Mouse (Mus musculus) forebrain, embryonic 16.5 days (tissue): ENCODE measurements around the gene Maml2. TPM values are rescaled to one million over a fixed set of nuclear protein-coding genes. Genes with fewer than 3 reads are reported as not detected.

ENCODE experiments used
- ATAC-seq: fragments of 200-750 bp; cut with Nextera tagmentation; 2 replicates; pipeline ENCODE4 v1.8.0; 2017; ENCODE audit warnings: mild to moderate bottlenecking, moderate library complexity
- H3K27ac ChIP-seq: fragments of 300-500 bp; sonication (generic); 2 replicates; pipeline ENCODE4 v1.5.1; 2014; ENCODE audit warnings: low read length, control low read depth
- H3K27me3 ChIP-seq: fragments of 300-500 bp; sonication (generic); replicated peaks from 2 replicates; pipeline ENCODE4 v1.6.1; 2014; ENCODE audit warnings: low read length; ENCODE audit not compliant: control insufficient read depth, insufficient read depth
- H3K36me3 ChIP-seq: fragments of 300-500 bp; sonication (generic); 2 replicates; pipeline ENCODE4 v1.6.1; 2014; ENCODE audit not compliant: control insufficient read depth, insufficient read depth
- H3K4me1 ChIP-seq: fragments of 300-500 bp; sonication (generic); replicated peaks from 2 replicates; pipeline ENCODE4 v1.6.1; 2014; ENCODE audit warnings: low read length; ENCODE audit not compliant: control insufficient read depth, insufficient read depth
- H3K4me2 ChIP-seq: fragments of 300-500 bp; sonication (generic); 2 replicates; pipeline ENCODE4 v1.6.1; 2014; ENCODE audit warnings: mild to moderate bottlenecking, low read length, control low read depth
- H3K4me3 ChIP-seq: fragments of 300-500 bp; sonication (generic); replicated peaks from 2 replicates; pipeline ENCODE4 v1.5.1; 2014; ENCODE audit warnings: mild to moderate bottlenecking, low read length, control low read depth
- H3K9ac ChIP-seq: fragments of 300-500 bp; sonication (generic); replicated peaks from 2 replicates; pipeline ENCODE4 v1.6.1; 2014; ENCODE audit warnings: low read depth, low read length, control low read depth
- H3K9me3 ChIP-seq: fragments of 300-500 bp; sonication (generic); 2 replicates; pipeline ENCODE4 v1.6.1; 2016; ENCODE audit warnings: low read length; ENCODE audit not compliant: control insufficient read depth
- WGBS: fragments of 180-500 bp; shearing (Covaris S2); extraction: QIAGEN DNeasy Blood & Tissue Kit; methylation state at CpG from one replicate; pipeline ENCODE4 v1.1.7; 2014; 5-methylcytosine and 5-hydroxymethylcytosine counted together
- polyA plus RNA-seq: library from polyadenylated mRNA; unstranded; fragments of >200 nt; fragmentation: Nextera tagmentation; extraction: Ambion mirVana; gene quantifications from 2 replicates; pipeline ENCODE4 v1.2.1, GENCODE M21; 2015

Gene Maml2
- polyA plus RNA-seq, 1 experiment from 2014 or later, result 9.0 TPM

DNA sequence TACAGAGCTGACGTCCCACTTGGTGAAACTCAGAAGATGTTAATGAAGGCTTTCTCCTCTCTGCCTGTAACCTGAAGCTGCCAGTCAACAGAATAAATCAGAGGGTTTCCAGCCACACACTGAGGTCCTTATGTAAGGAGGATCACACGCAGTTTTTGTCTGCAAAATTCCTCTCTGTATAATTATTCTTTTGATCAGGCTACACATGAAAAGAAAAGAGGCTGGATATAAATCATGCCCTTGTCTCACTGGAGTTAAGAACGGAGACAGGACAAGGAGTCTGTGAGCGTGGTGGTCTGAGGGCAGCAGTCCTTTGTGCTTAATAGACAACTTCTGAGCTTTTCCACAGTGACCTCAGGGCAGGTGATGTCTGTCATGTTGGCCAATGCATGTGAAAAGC is 181.5 kb downstream of the Maml2 start:
- no peak overlapping the region for H3K27ac ChIP-seq
- WGBS, result 7% methylated on average over 4 of the region's 4 CpGs
- no peak overlapping the region for H3K4me2 ChIP-seq
- H3K9me3 ChIP-seq, result no peaks in the 10 kb centered on the region
- no peaks in the 10 kb centered on the region for H3K36me3 ChIP-seq
- H3K27me3 ChIP-seq, result no peaks in the 10 kb centered on the region
- H3K4me1 ChIP-seq, result peaks cover 15% of the 10 kb centered on the region
- no peak overlapping the region for H3K9ac ChIP-seq
- no peak overlapping the region for H3K4me3 ChIP-seq
- peak; percentile 33; the same call in 1 of the 2 replicates for ATAC-seq

DNA sequence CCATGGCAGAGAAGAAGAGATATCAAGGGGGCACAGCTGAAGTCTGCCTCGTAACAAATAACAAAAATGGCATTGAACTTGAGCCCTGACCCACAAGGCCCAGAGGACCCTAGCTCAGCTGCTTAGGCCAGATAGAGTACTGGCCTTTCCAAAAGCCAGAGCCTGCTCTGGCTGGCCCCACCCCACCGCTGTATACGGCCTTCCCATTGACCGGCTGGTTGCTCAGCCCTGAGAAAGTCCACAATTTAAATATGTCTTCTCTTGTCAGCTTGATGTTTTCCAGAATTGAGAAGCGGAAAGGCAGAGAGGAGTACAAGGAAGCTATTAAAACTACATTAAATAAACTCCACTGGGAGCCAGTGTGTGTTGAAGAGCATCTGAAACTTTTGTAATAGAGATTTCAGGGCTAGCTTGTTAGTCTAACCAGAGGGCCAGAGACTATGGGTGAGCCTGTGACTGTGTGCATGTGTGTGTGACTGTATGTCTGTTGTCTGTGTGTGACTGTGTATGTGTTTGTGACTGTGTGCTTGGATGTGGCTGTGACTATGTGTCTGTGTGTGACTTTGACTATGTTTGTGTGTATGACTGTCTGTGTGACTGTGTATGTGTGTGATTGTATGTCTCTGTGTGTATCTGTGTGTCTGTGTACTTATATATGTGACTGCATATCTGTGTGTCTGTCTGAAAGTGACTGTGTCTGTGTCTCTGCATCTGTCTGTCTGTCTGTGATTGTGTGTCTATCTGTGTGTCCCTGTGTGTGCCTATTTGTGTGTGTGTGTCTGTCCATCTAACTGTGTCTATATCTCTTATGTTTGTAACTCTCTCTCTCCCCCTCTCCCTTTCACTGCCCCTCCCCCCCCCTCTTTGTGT is 185.7 kb downstream of the Maml2 start:
- no peak overlapping the region for H3K4me3 ChIP-seq
- H3K27me3 ChIP-seq, result no peaks in the 10 kb centered on the region
- H3K9ac ChIP-seq, result no peak overlapping the region
- WGBS, result 77% methylated on average over 5 of the region's 5 CpGs
- no peak overlapping the region for H3K27ac ChIP-seq
- H3K36me3 ChIP-seq, result no peaks in the 10 kb centered on the region
- peaks cover 20% of the 10 kb centered on the region for H3K4me1 ChIP-seq
- H3K9me3 ChIP-seq, result no peaks in the 10 kb centered on the region
- H3K4me2 ChIP-seq, result no peak overlapping the region
- ATAC-seq, result no peak

DNA sequence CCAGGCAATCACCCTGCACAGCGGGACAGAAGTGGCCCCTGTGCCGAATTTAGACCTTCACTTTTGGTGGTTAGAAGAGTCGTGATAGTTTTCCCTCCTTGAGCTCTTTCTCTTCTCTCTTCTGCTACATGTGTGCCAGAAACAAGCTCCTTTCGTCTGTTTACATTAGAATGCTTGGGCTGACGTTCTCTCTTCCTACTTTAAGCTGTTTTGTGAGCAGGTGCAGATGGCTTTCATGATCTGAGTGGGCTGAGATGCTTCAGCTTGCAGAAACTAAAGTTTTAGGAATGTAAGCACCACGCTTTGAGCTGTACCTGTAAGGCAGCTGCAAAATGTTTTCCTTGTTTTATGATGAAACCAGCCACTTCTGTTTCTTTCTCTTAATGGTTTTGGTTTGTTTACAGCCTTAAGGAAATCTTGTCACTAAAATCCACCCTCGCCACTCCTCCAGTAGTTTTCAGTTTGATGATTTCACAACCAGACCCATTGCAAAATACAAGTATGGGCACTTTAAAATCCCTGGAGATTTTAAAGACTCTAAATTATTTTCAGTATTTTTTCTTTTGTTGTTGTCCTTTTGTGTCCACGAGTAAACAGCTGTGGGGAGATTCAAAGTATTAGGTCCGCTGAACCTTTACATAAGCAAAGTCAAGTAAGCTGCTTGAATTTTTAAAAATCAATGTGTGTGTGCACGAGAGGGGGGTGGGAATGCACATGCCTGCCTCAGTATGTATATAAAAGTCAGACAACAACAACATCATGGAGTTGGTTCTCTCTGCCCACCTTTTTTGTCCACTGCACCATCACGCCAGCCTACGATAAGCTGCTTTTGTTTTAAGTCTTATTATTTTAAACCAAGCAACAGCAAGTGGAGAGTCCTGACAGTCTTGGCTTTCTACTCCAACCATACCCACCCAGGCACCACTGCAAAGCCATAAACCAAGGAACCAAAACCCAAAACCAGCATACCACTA is 186.8 kb downstream of the Maml2 start:
- 0 out of 2 replicates have a peak overlapping the region, but pooled peaks have one; percentile 6 for H3K4me2 ChIP-seq
- no peaks in the 10 kb centered on the region for H3K27me3 ChIP-seq
- no peak overlapping the region for H3K9ac ChIP-seq
- WGBS, result 31% methylated on average over 12 of the region's 12 CpGs
- no peak for ATAC-seq
- no peaks in the 10 kb centered on the region for H3K9me3 ChIP-seq
- no peak overlapping the region for H3K4me3 ChIP-seq
- H3K36me3 ChIP-seq, result no peaks in the 10 kb centered on the region
- H3K4me1 ChIP-seq, result peaks cover 14% of the 10 kb centered on the region
- no peak overlapping the region for H3K27ac ChIP-seq

DNA sequence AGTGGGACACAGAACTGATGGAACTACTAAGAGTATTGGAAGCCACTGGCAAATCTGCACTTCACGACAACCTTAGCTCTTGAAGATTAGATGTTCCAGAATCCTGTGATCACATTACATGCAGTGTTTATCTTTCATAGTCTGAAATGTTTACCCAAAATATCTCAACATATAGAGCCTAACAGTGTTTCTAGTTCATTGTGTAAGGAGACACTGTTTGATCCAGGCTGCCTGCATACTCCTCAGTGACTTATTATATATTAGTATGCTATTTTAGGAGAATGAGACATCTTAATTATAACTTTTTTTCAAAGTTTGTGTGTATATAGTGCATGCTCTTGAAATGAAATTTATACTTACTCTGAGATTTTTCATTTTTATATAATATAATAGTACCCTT is 188.2 kb downstream of the Maml2 start:
- no peaks in the 10 kb centered on the region for H3K9me3 ChIP-seq
- 74% methylated on average over 1 of the region's 1 CpGs for WGBS
- H3K36me3 ChIP-seq, result no peaks in the 10 kb centered on the region
- H3K4me2 ChIP-seq, result no peak overlapping the region
- no peak overlapping the region for H3K9ac ChIP-seq
- H3K27ac ChIP-seq, result no peak overlapping the region
- H3K27me3 ChIP-seq, result no peaks in the 10 kb centered on the region
- ATAC-seq, result no peak
- H3K4me3 ChIP-seq, result no peak overlapping the region
- peaks cover 9% of the 10 kb centered on the region for H3K4me1 ChIP-seq

DNA sequence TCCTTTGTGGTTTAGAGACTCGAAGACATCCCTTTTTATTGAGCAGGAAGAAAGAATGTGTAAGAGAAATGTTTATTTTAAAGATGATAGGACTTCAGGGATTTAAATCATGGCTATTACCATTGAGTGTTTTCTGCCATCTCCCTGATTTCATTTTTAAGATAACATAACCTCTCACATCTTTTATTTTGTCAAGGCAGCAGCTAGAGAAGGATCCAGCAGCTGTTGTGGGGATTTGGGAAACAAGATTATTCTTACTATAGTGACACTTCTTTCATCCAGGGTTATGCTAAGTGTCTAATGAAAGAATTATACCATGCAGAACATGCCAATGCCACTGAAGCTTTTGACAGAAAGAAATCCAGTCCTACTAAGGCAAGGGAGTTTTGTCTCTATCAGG is 193.3 kb downstream of the Maml2 start:
- H3K9me3 ChIP-seq, result no peaks in the 10 kb centered on the region
- H3K36me3 ChIP-seq, result no peaks in the 10 kb centered on the region
- no peak overlapping the region for H3K27ac ChIP-seq
- WGBS, result 68% methylated on average over 1 of the region's 1 CpGs
- H3K4me2 ChIP-seq, result no peak overlapping the region
- no peak overlapping the region for H3K4me3 ChIP-seq
- H3K9ac ChIP-seq, result no peak overlapping the region
- ATAC-seq, result no peak
- H3K27me3 ChIP-seq, result no peaks in the 10 kb centered on the region
- no peaks in the 10 kb centered on the region for H3K4me1 ChIP-seq

DNA sequence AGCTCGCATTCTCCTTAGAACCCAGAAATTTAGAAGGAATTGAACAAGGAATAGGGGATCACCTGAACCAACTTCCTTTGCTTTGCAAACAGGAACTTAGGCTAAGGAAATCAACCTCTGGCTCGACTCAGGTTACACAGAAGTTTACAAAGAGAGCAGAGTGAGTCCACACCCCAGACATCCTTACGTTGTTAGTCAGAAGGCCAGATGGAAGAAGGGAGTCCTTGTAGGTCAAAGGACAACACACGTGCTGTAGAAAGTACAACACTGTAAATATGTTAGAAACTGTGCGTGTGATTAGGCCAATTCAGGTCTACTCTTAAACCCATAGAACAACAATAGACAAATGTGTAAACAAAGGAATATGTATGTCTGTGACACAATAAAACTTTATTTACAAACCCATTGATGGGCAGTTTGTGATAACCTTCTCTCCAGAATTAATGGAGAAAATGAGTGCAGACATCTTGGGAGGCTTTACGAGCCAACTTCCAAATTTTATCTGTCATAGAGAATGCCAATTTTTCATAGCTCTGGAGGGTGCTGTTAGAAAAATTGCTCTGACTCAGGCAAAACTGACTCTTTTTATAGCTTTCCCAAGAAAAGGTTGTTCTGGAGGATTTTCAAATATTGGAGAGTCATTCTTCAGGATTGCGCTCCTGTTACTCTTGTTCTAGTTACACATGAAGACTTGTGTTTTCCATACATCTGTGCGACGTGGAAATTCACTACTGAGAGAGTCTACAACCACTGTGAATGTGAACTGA is 194.3 kb downstream of the Maml2 start:
- Histone ChIP-seq H3K27me3 (no peaks in the 10 kb centered on the region), H3K27ac (no peak overlapping the region), H3K9me3 (no peaks in the 10 kb centered on the region), H3K36me3 (no peaks in the 10 kb centered on the region), H3K9ac (no peak overlapping the region), H3K4me1 (0 out of 2 replicates have a peak, but pooled peaks cover 2% of the 10 kb centered on the region), H3K4me3 (no peak overlapping the region), H3K4me2 (no peak overlapping the region)
- ATAC-seq, result no peak
- WGBS, result 93% methylated on average over 9 of the region's 9 CpGs

DNA sequence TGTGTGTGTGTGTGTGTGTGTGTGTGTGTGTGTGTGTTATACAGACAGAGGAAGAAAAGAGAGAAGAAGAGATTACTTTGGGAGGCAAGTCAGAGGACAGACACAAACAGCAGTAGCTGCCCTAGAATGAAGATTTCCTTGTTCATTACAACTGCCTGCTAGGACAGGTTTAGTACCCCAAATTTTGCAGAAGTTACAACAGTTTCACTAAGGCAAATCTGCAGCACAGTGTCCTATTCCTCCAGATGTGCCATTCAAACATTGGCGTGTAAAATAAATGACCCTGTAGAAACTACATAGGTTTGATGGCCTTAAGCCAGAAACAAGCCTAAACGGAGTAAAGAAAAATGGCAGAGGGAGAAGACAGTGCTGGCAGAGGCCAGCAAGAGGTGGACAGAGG is 195.1 kb downstream of the Maml2 start:
- no peak overlapping the region for H3K4me2 ChIP-seq
- whole genome bisulfite sequencing, result 77% methylated on average over 2 of the region's 2 CpGs
- H3K4me3 ChIP-seq, result no peak overlapping the region
- no peak overlapping the region for H3K9ac ChIP-seq
- no peaks in the 10 kb centered on the region for H3K36me3 ChIP-seq
- 0 out of 2 replicates have a peak, but pooled peaks cover 2% of the 10 kb centered on the region for H3K4me1 ChIP-seq
- H3K9me3 ChIP-seq, result no peaks in the 10 kb centered on the region
- ATAC-seq, result no peak
- no peaks in the 10 kb centered on the region for H3K27me3 ChIP-seq
- no peak overlapping the region for H3K27ac ChIP-seq

DNA sequence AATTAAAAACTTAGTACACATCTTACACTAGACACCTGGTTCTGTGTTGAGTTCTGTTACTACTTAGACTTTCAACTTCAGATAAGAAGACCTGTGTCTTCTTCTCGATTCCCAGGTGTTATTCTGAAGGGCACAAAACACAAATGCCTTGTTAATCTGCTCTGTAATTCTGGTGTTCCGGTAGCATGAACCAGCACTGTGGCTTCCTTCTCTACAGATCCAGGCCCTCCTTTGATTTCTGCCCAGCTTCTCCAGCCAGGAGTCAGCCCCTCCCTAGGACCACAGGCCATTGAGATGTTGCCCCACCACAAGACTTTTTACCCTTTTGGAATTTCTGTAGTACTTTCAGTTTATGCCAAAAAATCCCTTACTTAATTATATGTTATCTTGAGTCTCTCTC is 196.0 kb downstream of the Maml2 start:
- no peak overlapping the region for H3K4me3 ChIP-seq
- ATAC-seq, result no peak
- H3K9ac ChIP-seq, result no peak overlapping the region
- H3K27ac ChIP-seq, result no peak overlapping the region
- no peaks in the 10 kb centered on the region for H3K27me3 ChIP-seq
- H3K9me3 ChIP-seq, result no peaks in the 10 kb centered on the region
- 90% methylated on average over 2 of the region's 2 CpGs for WGBS
- peaks cover 2% of the 10 kb centered on the region; the same call in 1 of the 2 replicates for H3K4me1 ChIP-seq
- no peaks in the 10 kb centered on the region for H3K36me3 ChIP-seq
- H3K4me2 ChIP-seq, result no peak overlapping the region
